Mouse (Mus musculus) cerebral cortex, adult 2 months (tissue): ENCODE measurements around the gene Gm49661.

Source experiments
- WGBS: fragments of 180-500 bp; shearing (Covaris S2); methylation state at CpG from one replicate; pipeline ENCODE4 v1.1.7; 2018; 5-methylcytosine and 5-hydroxymethylcytosine counted together

The Gm49661 gene

DNA sequence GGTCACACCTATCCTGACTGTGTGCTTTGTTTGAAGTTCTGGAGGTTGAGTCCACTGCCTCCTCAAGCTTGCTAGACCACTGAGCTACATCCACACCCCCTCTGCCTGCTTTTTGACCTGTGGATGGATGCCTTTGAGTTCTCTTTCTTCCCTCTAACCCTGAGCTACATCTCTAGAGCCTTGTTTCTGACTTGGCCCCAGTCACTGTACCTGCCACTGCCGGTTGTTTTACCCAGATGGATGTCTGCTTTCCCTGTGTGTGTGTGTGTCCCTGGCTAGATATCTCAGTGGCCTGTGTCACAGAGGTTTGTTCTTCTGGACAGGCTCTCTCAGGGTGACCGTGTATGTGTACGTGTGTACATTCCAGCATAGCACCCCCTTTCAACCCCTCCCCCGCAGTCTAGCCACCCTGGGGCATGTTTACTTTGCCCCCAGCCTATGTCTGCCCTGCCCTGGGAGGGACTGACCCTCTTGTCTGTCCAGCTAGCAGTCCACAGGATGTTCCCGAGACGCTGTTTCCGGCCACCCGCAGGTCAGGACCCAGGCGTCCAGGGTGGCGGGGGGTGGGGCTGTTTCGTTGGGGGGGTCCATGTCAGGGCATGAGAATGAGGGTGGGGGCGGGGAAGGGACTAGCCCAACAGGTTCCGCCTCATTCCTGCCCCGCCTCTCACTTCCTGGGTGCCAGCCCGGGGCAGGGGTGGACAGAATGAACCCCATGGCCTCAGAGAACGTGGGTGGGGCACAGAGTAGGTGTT is 15.2 kb upstream of the Gm49661 start:
- WGBS = 21% methylated on average over 16 of the region's 16 CpGs

DNA sequence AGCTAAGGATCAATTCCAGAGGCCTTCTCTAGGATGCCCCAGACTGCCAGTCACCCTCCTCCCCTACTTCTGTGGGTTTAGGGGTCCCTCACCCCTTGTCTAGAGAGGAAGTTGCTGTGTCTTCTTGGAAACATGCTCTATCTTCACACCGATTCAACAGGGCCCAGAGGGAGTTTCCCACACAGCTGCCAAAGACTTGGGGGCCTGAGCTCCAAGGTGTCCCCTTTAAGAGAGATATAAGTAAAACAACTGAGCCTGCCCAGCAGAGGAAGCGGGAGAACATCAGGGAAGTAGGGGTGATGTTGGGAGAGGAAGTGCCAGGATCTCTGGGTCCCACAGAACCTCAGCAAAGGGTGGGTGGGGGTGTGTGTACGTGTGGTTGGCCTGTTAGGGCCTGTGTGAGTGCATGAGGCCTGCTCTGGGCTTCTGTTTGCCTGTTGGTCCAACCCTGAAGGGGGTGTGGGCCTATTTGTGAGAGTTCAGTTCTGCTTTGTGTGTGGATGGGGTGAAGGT is 13.3 kb upstream of the Gm49661 start:
- WGBS = 56% methylated on average over 3 of the region's 3 CpGs

DNA sequence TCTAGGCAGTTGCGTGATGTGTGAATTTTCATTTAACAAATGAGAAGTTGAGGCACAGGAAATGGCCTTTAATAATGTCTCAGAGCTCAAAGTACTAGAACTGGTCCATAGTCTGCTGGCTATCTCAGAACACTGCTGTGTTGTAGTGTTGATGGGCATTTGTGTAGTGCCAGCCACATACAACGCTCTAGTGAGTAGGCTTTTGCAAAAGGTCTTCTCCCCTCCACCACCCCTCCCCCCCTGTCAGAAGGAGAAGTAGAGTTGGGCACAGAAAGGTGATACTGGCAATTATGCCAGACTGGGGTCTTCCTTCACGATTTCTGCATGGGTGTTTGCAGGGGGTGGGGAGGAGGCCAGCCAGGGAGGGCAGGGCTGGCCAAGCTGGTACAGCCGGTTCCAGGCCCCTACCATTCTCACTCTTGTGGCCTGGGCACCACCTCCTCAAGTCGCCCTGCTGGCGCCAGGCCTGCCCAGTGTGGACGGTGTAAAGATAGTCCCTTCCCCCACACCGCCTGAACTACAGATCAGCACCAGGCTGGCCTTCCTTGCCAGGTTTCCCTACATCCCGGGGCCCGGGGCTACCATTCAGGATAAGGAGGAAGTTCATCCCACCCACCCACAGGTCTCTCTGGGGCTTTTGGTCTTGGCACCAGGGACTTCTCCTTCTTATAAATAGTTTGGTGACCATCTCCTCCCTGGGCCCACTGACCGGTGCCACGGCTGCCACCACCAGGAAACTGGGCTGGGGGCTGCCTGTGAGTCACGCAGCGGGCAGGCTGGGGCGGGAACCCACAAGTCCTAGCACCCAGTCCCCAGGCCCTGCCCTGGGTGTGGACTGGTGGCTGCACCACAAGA is 12.6 kb upstream of the Gm49661 start:
- WGBS = 79% methylated on average over 15 of the region's 15 CpGs

DNA sequence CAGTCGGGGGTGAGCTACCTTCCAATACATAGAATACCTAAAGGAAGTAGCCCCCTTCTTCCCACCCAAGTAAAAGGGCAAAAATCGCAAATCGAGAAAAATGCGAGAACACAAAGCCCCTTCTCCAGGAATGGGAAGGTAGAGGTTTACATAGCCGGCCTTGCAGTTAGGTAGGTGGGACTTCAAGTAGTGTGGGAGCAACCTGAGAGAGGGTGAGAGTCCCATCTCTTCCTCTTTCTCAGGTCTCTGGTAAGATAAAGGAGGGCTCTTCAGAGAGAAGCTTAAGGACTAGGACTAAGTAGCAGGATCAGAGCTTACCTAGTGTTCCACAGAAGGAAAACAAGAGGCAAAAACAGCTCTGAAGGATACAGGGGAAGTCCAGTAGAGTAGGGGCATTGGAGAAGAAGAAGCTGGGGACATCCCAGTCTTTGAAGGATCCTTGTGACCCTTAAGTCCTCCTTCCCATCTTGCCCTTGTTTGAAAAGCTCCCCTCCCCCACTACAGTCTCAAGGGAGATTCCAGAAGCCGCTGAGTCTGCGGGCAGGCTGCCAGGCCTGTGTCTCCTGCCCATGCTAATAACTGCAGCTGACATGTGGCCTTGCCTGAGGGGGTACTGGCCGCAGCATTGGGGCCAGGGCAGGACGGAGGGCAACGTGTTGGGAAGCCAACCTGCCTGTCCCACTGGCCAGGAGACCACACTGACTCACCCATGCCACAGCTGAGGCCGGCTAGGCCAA is 11.6 kb upstream of the Gm49661 start:
- WGBS = 38% methylated on average over 11 of the region's 11 CpGs

DNA sequence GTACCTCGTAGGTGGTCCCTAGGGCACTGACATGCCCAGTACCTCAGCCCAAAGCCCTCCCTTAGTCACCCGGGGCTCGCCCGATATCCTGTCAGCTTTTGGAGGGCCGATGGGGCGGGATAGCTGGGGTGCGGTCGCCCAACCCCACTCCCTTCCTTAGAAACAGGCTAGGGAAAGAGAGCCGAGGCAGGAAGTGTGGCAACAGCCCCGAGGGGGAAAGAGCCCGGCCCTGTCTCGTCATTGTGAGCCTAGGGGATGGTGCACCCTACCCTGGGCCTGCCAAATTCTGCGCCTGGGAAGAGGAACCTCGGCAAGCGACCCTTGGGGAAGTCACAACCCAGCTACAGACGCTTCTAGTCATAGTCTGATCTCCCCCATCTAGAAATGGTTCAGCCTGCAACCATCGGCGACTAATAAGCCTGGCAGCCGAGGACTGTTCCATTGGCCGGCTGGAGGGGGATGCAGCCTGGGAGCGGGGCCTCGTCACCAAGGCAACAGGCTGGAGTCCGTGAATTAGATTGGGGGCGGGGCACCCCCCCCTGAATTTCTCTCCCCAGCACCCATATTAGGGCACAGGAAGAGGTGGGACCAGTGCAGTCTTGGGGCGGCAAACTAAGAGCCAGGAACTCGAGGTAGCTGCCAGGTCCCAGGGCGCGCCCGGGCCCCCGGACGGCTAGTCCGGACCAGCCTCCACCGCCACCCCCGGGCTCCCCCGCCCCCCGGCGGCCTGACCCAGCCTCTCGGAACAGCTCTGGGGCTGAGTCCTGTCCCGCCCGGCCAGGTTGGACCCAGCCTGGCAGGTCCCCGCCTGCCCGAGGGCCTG is 10.6 kb upstream of the Gm49661 start:
- 3% methylated on average over 37 of the region's 42 CpGs for WGBS

DNA sequence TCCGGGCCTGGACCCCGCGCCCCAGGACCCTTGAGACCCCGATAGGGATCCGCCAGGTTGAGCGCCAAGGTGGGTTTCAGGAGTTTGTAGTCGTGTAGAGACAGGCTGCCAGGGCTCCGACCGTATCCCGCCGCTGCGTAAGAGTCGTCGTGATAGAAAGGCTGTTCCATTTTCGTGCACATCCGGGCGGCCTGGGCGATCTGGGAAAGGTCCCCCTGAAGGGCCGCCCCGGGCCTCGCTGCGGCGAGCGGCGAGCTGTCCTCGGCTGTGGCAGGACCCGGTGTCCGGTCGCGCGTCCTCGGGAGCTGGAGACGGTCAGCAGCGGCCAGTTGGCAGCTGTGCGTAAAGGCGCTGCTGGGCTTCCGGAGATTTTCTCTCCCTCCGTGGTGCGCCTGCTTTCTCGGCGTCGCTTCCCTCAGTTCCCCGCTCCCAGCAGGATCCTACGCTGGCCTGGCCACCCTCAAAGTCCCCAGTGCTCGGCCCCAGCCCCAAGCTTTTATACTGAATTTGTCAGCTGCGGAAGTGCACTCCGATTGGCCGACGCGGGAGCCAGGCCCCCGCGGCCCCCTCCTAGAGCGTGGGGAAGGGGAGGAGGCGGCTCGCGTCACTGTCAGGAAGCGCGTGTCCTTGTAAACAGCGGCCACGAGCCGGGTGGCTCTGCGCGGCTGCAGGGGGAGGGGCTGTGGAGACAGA is 9.2 kb upstream of the Gm49661 start, which contains the start of gene Junb:
Gene Junb, minus strand, starts transcription at position 471 of the 693 bp plus-strand sequence.
- under 1% methylated on average over 63 of the region's 63 CpGs for WGBS

DNA sequence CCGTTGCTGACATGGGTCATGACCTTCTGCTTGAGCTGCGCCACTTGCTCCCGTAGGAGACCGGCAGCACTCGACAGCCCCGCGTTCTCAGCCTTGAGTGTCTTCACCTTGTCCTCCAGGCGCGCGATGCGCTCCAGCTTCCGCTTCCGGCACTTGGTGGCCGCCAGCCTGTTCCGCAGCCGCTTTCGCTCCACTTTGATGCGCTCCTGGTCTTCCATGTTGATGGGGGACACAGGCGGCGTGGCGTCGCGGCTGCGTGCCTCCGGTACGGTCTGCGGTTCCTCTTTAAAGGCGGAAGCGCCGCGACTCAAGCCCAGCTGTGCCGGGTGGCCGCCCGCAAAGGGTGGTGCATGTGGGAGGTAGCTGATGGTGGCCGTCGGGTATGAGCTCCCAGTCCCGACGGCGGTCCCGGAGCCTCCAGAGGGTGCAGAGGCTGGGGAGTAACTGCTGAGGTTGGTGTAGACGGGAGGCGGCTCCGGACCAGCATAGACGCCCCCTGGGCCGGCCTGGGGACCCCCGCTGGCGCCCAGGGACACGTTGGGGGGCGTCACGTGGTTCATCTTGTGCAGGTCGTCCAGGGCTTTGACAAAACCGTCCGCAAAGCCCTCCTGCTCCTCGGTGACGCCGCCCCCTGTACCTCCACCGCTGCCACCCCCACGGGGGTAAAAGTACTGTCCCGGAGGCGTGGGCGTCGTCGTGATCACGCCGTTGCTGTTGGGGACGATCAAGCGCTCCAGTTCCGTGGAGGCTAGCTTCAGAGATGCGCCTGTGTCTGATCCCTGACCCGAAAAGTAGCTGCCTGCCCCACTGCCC is 8.4 kb upstream of the Gm49661 start:
- under 1% methylated on average over 70 of the region's 70 CpGs for WGBS

DNA sequence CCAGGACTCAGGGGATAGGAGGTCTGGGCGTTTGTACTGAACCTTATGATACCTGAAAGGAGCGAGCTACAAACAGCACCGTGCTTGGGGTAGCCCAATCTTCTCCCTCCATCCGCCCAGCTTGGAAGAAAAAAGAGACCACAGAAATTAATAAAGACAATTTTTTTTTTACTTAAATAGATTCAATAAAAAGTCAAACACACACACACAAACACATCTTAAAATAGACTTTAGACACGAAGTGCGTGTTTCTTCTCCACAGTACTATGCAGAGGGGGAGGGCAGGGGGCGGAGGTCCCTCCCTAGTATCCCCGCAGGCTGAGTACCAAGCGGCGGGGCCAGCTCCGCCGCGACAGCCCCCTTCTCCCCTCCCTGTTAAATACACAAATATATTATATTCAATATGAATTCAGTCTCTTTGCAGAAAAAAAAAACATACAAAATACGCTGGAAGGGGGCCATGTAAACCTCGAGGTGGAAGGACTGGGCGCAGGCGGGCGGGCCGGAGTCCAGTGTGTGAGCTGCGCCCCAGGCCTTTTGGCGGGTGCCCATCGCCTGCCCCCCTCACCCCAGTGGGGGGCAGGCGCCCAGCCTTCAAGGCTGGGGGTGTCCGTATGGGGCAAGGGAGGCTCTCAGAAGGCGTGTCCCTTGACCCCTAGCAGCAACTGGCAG is 7.7 kb upstream of the Gm49661 start:
- under 1% methylated on average over 25 of the region's 25 CpGs for whole genome bisulfite sequencing

DNA sequence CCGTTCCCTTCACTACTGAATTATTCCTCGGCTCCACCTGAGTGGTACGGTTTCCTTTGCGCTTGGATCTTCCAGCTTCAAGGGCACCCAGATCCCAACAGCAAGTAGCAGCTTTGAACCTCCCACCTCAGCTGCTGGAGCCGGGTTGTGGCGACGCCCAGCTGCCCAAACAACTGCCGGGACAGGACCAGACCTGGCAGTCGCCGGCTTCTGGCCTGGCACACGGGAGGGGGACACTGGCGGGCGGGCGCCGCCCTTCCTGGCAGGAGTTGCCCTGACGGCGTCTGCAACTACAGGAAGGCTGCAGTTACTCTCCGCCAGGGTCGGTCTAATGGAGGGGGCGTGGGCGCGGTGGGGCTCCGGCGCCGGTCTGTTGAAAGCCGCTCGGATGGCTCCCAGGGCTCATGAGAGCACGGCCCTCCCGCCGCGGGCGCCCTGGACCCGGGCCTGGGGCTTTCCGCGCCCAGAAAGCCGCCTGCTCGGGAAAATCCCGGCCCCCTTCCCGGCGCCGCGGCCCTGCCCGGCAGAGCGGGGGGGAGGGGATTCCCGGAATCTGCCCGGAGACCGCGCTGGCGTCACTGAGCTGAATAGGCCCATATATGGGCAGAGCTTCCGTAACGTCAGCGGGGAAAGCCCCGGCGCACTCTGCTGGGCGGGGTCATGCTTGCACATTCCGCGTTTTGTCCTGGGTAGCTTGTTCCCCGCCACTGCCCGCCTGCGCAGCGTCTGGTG is 7.0 kb upstream of the Gm49661 start:
- WGBS = under 1% methylated on average over 61 of the region's 61 CpGs

DNA sequence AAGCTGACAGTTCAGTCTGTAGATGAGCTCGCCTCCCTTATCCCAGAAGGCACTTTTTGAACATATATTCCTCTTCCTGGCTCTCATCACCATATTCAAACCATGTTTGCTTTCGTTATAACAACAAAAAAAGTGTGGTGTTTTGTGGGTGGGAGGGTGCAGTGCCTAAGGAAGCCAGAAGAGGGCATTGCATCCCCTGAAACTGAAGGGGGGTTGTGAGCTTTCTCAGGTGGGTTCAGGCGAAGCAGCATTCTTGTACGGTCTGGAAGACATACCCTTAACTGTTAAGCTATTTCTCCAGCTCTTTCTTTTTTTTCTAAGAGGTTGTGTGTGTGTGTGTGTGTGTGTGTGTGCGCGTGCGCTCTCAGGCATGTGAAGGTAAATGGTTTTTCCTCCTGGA is 6.2 kb upstream of the Gm49661 start:
- 17% methylated on average over 7 of the region's 7 CpGs for WGBS

DNA sequence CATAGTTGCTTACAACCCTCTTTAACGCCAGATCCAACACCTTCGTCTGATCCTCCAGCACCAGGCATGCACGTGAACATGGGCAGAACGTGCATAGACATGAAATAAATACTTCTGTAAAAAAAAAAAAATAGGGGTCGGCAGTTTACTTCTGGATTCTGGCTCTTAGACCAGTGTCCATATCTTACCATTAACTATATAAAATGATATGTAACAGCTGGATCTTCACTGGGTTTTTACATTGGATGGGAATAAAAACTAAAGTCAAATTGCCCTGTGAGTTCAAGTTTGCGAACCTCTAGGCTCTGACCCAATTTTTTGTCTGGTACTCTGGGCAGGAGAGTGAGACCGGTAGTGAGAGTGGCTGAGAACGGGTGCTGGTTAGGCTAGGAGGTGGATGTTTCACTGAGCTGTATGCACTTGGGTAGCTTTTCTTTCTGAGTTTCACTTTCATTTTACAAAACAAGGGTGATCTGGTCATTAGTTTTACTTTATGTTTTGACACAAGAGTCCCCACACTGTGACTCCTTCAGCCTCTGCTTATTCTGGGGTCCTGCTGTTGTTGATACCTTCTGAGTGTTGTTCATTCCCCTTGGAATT is 5.4 kb upstream of the Gm49661 start:
- WGBS = 73% methylated on average over 8 of the region's 8 CpGs

DNA sequence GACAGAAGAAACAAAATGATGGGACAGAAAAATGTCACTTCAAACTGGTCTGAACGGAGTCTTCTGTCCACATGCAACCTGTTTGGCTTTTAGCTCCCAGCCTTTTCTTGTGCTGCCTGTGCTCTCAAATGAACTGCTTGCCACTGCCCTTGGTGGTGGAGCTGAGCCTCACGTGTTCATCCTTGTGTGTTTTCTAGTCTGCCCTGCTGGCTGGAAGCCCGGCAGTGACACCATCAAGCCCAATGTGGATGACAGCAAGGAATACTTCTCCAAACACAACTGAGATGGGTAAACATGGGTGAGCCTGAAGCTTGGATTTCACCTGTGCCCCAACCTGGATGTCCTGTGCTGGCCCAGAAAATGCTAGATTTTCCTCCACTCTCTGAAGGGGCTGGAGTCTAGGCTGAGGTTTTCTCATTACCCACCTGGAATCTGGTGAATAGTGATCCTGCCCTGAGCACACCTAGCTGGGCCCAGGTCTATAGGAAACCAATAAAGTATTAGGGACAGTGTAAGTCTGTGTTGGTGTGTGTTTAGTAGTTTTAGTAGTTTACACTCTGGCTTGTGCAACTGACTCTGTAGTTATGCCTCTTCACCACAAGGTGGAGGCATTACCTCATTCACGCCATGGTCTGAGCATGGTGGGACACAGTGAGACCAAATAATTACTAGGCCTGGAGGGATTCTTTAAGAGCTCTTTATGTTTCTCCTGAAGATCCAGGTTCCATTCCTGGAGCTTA is 4.7 kb upstream of the Gm49661 start:
- 37% methylated on average over 4 of the region's 4 CpGs for WGBS

DNA sequence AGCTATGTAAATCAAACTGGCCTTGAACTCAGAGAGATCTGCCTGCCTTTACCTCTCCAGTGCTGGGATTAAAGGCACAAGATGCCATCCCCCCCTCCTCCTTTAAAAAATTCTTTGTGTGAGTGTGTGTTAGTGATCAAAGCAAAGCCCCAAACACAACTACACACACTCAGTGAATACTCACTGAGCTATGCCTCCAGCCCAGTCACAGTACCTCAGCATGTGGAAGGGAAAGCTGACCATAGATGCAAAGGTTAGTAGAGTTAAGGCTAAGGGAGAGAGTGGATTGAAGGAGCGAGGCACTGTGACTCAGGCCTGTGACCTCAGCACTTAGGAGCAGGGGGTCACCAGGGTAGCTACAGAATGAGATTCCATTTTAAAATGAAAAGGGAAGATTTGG is 3.8 kb upstream of the Gm49661 start:
- 85% methylated on average over 1 of the region's 1 CpGs for WGBS

DNA sequence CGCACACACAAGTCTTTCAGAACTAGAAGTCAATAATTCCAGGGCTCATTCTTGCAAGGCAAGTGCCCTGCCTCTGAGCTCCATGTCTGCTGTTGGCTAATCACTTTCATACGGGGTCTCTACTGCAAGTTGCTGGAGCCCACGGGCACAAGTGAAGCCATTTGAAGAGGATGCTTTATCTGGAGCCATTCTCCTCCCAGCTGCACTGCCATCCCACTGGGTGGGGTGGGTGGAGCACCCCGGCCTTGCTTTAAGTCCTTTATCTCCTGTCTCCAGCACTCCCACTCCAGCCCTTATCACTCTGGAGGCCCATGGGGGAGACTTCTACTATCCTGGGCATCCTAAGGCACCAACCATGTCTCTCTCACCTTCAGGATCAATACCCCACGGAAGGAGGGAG is 1.7 kb upstream of the Gm49661 start:
- WGBS = 47% methylated on average over 5 of the region's 5 CpGs

DNA sequence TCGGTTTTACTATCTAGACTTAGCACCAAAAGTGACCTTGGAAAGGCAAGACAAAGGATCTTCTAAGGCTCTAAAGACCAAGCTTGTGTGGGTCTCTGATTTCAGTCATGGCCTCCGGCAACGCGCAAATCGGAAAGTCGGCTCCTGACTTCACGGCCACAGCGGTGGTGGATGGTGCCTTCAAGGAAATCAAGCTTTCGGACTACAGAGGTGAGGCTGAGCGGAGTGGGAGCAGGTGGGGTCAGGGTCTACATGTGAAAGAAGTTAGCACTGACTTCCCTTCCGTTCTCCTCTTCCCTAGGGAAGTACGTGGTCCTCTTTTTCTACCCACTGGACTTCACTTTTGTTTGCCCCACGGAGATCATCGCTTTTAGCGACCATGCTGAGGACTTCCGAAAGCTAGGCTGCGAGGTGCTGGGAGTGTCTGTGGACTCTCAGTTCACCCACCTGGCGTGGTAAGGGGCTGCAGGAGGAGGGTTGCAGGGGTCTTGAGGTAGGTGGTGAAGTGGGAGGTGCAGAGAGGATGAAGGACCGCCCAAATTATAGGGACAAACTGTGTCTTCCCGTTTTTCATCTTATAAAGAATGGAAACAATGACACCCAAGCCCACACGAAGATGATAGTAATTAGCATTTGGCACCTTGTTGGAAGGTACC is 1.0 kb upstream of the Gm49661 start:
- 6% methylated on average over 21 of the region's 21 CpGs for WGBS

DNA sequence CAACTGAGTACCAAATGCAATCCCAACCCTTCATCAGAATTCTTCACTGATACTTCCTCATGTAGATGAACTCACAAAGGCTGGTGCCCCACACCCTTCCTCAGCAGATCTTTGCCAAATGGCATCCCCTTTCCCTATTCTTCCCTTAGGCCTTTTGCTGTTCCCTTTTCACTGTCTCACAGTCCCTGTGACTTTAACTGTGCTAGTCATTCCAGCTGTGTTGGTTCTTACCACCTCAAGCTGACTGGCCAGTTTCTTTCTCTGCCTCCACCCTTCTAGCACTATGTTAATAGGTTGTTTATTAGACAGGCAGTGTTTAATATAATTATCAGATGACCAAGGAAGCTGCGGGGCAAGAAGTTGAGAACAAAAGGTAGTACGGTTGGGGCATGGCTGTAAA is 583 bp downstream of the Gm49661 start:
- 14% methylated on average over 2 of the region's 2 CpGs for WGBS
